Mouse (Mus musculus) CH12.LX (cell line): ENCODE results near the gene Cd83. TPM values are rescaled to one million over a fixed set of nuclear protein-coding genes. Genes with fewer than 3 reads are reported as not detected.

ENCODE experiments used
- DNase-seq: peaks from one replicate; pipeline ENCODE4 v3.0.0-alpha.2; 2013; ENCODE audit errors: extremely low read depth
- H3K27ac ChIP-seq: 2 replicates; pipeline ENCODE4 v1.5.1; 2012; ENCODE audit warnings: low read depth, mild to moderate bottlenecking, control low read depth, moderate library complexity; ENCODE audit not compliant: insufficient read depth
- H3K27me3 ChIP-seq: replicated peaks from 2 replicates; pipeline ENCODE3; 2012; ENCODE audit warnings: inconsistent platforms
- H3K36me3 ChIP-seq, 2 experiments: replicated peaks in 1 of 2; 2 replicates each; pipeline versions ENCODE3 to v1.6.1; 2012; ENCODE audit warnings: inconsistent platforms in 1 of 2, low read length in 1 of 2, mild to moderate bottlenecking in 1 of 2, mixed read lengths in 1 of 2, moderate library complexity in 1 of 2; ENCODE audit not compliant: control insufficient read depth in 1 of 2, insufficient read depth in 1 of 2
- H3K4me1 ChIP-seq, 2 experiments: 2 replicates each; pipeline ENCODE4 v1.6.1; 2012; ENCODE audit warnings: inconsistent platforms in 1 of 2, moderate library complexity in 1 of 2; ENCODE audit not compliant: insufficient read depth in 2 of 2, control insufficient read depth in 1 of 2
- H3K4me2 ChIP-seq: 2 replicates; pipeline ENCODE4 v1.6.1; 2012; ENCODE audit warnings: low read depth, mild to moderate bottlenecking, control low read depth; ENCODE audit not compliant: poor library complexity, insufficient read depth, severe bottlenecking
- H3K4me3 ChIP-seq, 3 experiments: fragments of 150-350 bp in 1 of 3; sonication (generic) in 1 of 3; replicated peaks in 1 of 3; 2 replicates each; pipeline versions ENCODE3 to v1.5.1; 2011 to 2012; ENCODE audit warnings: low read depth in 2 of 3, low read length in 2 of 3, mild to moderate bottlenecking in 2 of 3, moderate library complexity in 2 of 3, control low read depth in 1 of 3, improper control_type of control experiment in 1 of 3, inconsistent platforms in 1 of 3, mixed read lengths in 1 of 3; ENCODE audit not compliant: poor library complexity in 1 of 3
- H3K79me2 ChIP-seq: replicated peaks from 2 replicates; pipeline ENCODE4 v1.6.1; 2012; ENCODE audit warnings: mild to moderate bottlenecking, moderate library complexity; ENCODE audit not compliant: control insufficient read depth, poor library complexity, insufficient read depth, severe bottlenecking; ENCODE audit errors: extremely low read depth
- H3K9ac ChIP-seq: 2 replicates; pipeline ENCODE4 v1.6.1; 2012; ENCODE audit warnings: low read depth, mild to moderate bottlenecking, control low read depth, moderate library complexity; ENCODE audit not compliant: insufficient read depth
- H3K9me3 ChIP-seq: replicated peaks from 2 replicates; pipeline ENCODE3; 2012; ENCODE audit warnings: low read length, inconsistent platforms, mixed read lengths
- BHLHE40 ChIP-seq: IDR thresholded peaks from 2 replicates; pipeline ENCODE4 v1.6.1; 2011; ENCODE audit warnings: mild to moderate bottlenecking, low read depth, low read length, improper control_type of control experiment
- CHD1 ChIP-seq: IDR thresholded peaks from 2 replicates; pipeline ENCODE4 v1.6.1; 2012; ENCODE audit warnings: low read depth, low read length, improper control_type of control experiment, inconsistent platforms
- CHD2 ChIP-seq: IDR thresholded peaks from 2 replicates; pipeline ENCODE4 v1.6.1; 2011; ENCODE audit warnings: low read length, improper control_type of control experiment
- CTCF ChIP-seq, 2 experiments: IDR thresholded peaks in 1 of 2; conservative IDR thresholded peaks in 1 of 2; 2 replicates each; pipeline ENCODE4 v1.5.1; 2011 to 2012; ENCODE audit warnings: low read depth in 2 of 2, low read length in 2 of 2, improper control_type of control experiment in 1 of 2, inconsistent platforms in 1 of 2, mild to moderate bottlenecking in 1 of 2, moderate library complexity in 1 of 2
- E2F4 ChIP-seq: IDR thresholded peaks from 2 replicates; pipeline ENCODE4 v1.6.1; 2011; ENCODE audit warnings: low read depth, low read length, improper control_type of control experiment; ENCODE audit not compliant: insufficient replicate concordance
- ELF1 ChIP-seq: IDR thresholded peaks from 2 replicates; pipeline ENCODE4 v1.6.1; 2014; ENCODE audit warnings: low read depth, mild to moderate bottlenecking, inconsistent platforms, low read length, improper control_type of control experiment
- EP300 ChIP-seq: IDR thresholded peaks from 2 replicates; pipeline ENCODE4 v1.6.1; 2011; ENCODE audit warnings: low read length, improper control_type of control experiment
- ETS1 ChIP-seq: conservative IDR thresholded peaks from 2 replicates; pipeline ENCODE4 v1.6.1; 2012; ENCODE audit warnings: low read depth, mild to moderate bottlenecking, inconsistent platforms, low read length, improper control_type of control experiment, moderate library complexity
- GABPA ChIP-seq: IDR thresholded peaks from 2 replicates; pipeline ENCODE4 v1.6.1; 2012; ENCODE audit warnings: low read depth, low read length, improper control_type of control experiment, inconsistent platforms; ENCODE audit not compliant: insufficient replicate concordance
- HCFC1 ChIP-seq: IDR thresholded peaks from 2 replicates; pipeline ENCODE4 v1.6.1; 2012; ENCODE audit warnings: low read depth, mild to moderate bottlenecking, inconsistent platforms, low read length, improper control_type of control experiment
- IRF4 ChIP-seq: IDR thresholded peaks from 2 replicates; pipeline ENCODE4 v1.6.1; 2014; ENCODE audit warnings: low read depth, mild to moderate bottlenecking, inconsistent platforms, low read length, improper control_type of control experiment
- JUN ChIP-seq: IDR thresholded peaks from 2 replicates; pipeline ENCODE4 v1.6.1; 2011; ENCODE audit warnings: low read depth, mild to moderate bottlenecking, low read length, improper control_type of control experiment, moderate library complexity; ENCODE audit not compliant: insufficient read depth
- JUND ChIP-seq: conservative IDR thresholded peaks from 2 replicates; pipeline ENCODE4 v1.6.1; 2011; ENCODE audit warnings: low read depth, low read length, improper control_type of control experiment
- KAT2A ChIP-seq: IDR thresholded peaks from 2 replicates; pipeline ENCODE4 v1.6.1; 2012; ENCODE audit warnings: low read length, improper control_type of control experiment, inconsistent platforms; ENCODE audit not compliant: insufficient replicate concordance
- MAFK ChIP-seq: IDR thresholded peaks from 2 replicates; pipeline ENCODE4 v1.6.1; 2011; ENCODE audit warnings: low read length, improper control_type of control experiment; ENCODE audit not compliant: insufficient replicate concordance
- MAX ChIP-seq: IDR thresholded peaks from 2 replicates; pipeline ENCODE4 v1.6.1; 2011; ENCODE audit warnings: low read length, improper control_type of control experiment
- MAZ ChIP-seq: IDR thresholded peaks from 2 replicates; pipeline ENCODE4 v1.6.1; 2012; ENCODE audit warnings: low read depth, mild to moderate bottlenecking, inconsistent platforms, low read length, improper control_type of control experiment, moderate library complexity
- MEF2A ChIP-seq: IDR thresholded peaks from 2 replicates; pipeline ENCODE4 v1.6.1; 2014; ENCODE audit warnings: low read depth, mild to moderate bottlenecking, inconsistent platforms, low read length, improper control_type of control experiment, borderline replicate concordance
- MXI1 ChIP-seq: IDR thresholded peaks from 2 replicates; pipeline ENCODE4 v1.6.1; 2011; ENCODE audit warnings: mild to moderate bottlenecking, low read depth, low read length, improper control_type of control experiment
- MYC ChIP-seq: IDR thresholded peaks from 2 replicates; pipeline ENCODE4 v1.6.1; 2011; ENCODE audit warnings: low read depth, mild to moderate bottlenecking, improper control_type of control experiment, low read length
- NELFE ChIP-seq: IDR thresholded peaks from 2 replicates; pipeline ENCODE4 v1.6.1; 2011; ENCODE audit warnings: low read depth, low read length, improper control_type of control experiment
- NRF1 ChIP-seq: IDR thresholded peaks from 2 replicates; pipeline ENCODE4 v1.6.1; 2014; ENCODE audit warnings: low read depth, mild to moderate bottlenecking, inconsistent platforms, low read length, improper control_type of control experiment, moderate library complexity
- PAX5 ChIP-seq: IDR thresholded peaks from 2 replicates; pipeline ENCODE4 v1.6.1; 2012; ENCODE audit warnings: low read length, inconsistent platforms, mixed read lengths
- POLR2A ChIP-seq: IDR thresholded peaks from 2 replicates; pipeline ENCODE4 v1.6.1; 2011; ENCODE audit warnings: low read depth, mild to moderate bottlenecking, improper control_type of control experiment, low read length
- POLR2AphosphoS2 ChIP-seq: IDR thresholded peaks from 2 replicates; pipeline ENCODE4 v1.6.1; 2011; ENCODE audit warnings: low read depth, low read length, improper control_type of control experiment
- RAD21 ChIP-seq: IDR thresholded peaks from 2 replicates; pipeline ENCODE4 v1.6.1; 2011; ENCODE audit warnings: low read depth, mild to moderate bottlenecking, low read length, improper control_type of control experiment, moderate library complexity
- RCOR1 ChIP-seq: conservative IDR thresholded peaks from 2 replicates; pipeline ENCODE4 v1.6.1; 2012; ENCODE audit warnings: low read depth, mild to moderate bottlenecking, inconsistent platforms, low read length, improper control_type of control experiment
- SIN3A ChIP-seq: IDR thresholded peaks from 2 replicates; pipeline ENCODE4 v1.6.1; 2012; ENCODE audit warnings: low read length, improper control_type of control experiment, inconsistent platforms
- SMC3 ChIP-seq: IDR thresholded peaks from 2 replicates; pipeline ENCODE4 v1.6.1; 2011; ENCODE audit warnings: low read depth, low read length, improper control_type of control experiment
- TBP ChIP-seq: conservative IDR thresholded peaks from 2 replicates; pipeline ENCODE4 v1.6.1; 2011; ENCODE audit warnings: low read depth, low read length, improper control_type of control experiment
- TCF12 ChIP-seq: IDR thresholded peaks from 2 replicates; pipeline ENCODE4 v1.6.1; 2014; ENCODE audit warnings: low read depth, mild to moderate bottlenecking, inconsistent platforms, low read length, improper control_type of control experiment
- UBTF ChIP-seq: IDR thresholded peaks from 2 replicates; pipeline ENCODE4 v1.6.1; 2012; ENCODE audit warnings: low read depth, mild to moderate bottlenecking, inconsistent platforms, low read length, improper control_type of control experiment, moderate library complexity
- USF1 ChIP-seq: IDR thresholded peaks from 2 replicates; pipeline ENCODE4 v1.6.1; 2014; ENCODE audit warnings: low read depth, mild to moderate bottlenecking, inconsistent platforms, low read length, improper control_type of control experiment
- USF2 ChIP-seq: conservative IDR thresholded peaks from 2 replicates; pipeline ENCODE4 v1.6.1; 2011; ENCODE audit warnings: low read depth, low read length, improper control_type of control experiment
- ZC3H11A ChIP-seq: IDR thresholded peaks from 2 replicates; pipeline ENCODE4 v1.6.1; 2012; ENCODE audit warnings: low read depth, mild to moderate bottlenecking, inconsistent platforms, low read length, improper control_type of control experiment
- ZKSCAN1 ChIP-seq: IDR thresholded peaks from 2 replicates; pipeline ENCODE4 v1.6.1; 2012; ENCODE audit warnings: low read depth, inconsistent platforms, low read length, improper control_type of control experiment, borderline replicate concordance
- ZMIZ1 ChIP-seq: IDR thresholded peaks from 2 replicates; pipeline ENCODE4 v1.6.1; 2012; ENCODE audit warnings: low read depth, mild to moderate bottlenecking, inconsistent platforms, low read length, improper control_type of control experiment
- ZNF384 ChIP-seq: IDR thresholded peaks from 2 replicates; pipeline ENCODE4 v1.6.1; 2012; ENCODE audit warnings: low read depth, low read length, improper control_type of control experiment, inconsistent platforms
- dilution Hi-C: fragments of 300-500 bp; cut with MboI; formaldehyde crosslinking; loops from 2 replicates; pipeline ENCODE4 v1.14.3; 2020; ENCODE audit warnings: low sequenced_read_pairs; ENCODE audit not compliant: extremely low pct_unique_long_range_greater_than_20kb, extremely low pct_ligation_motif_present
- in situ Hi-C: fragments of 300-500 bp; cut with MboI; formaldehyde crosslinking; loops from 3 replicates; pipeline ENCODE4 v1.14.3; 2019; ENCODE audit warnings: low sequenced_read_pairs, low pct_ligation_motif_present, low pct_unique_long_range_greater_than_20kb, mixed read lengths
- polyA plus RNA-seq: library from polyadenylated mRNA; unstranded; fragments of >175 nt; gene quantifications from 2 replicates; pipeline ENCODE4 v1.2.1, GENCODE M21; 2012; ENCODE audit warnings: low read depth; ENCODE audit not compliant: insufficient read length
- total RNA-seq, 2 experiments: library from RNA; depleted of rRNA; stranded (reverse); fragments of 300-350 nt in 1 of 2; fragments of >200 nt in 1 of 2; gene quantifications; 2 replicates each; pipeline ENCODE4 v1.2.3; 2012 to 2014

Cd83 gene
- total and polyA plus RNA-seq, 3 experiments: 109 to 298 (median 129) TPM

- Histone ChIP-seq H3K27ac (peak overlapping the region; percentile 98), H3K4me3 (peak overlapping the region in 2 of 3 experiments; percentile 21 to 53), H3K79me2 (peaks cover 3% of the 10 kb centered on the region; the same call in 1 of the 2 replicates), H3K27me3 (no peaks in the 10 kb centered on the region), H3K36me3 (no peaks in the 10 kb centered on the region), H3K4me1 (peaks cover 50 to 89% of the 10 kb centered on the region in 2 experiments), H3K4me2 (peak overlapping the region; percentile 82), H3K9ac (peak overlapping the region; percentile 64), H3K9me3 (no peaks in the 10 kb centered on the region)
- in situ Hi-C loops: no loop called here
- dilution Hi-C loops: no loop called here
- 0 out of 2 replicates have a peak, but pooled peaks have one; percentile 12 for TF ChIP-seq MXI1
- no peak for TF ChIP-seq USF2
- TF ChIP-seq JUND: peak; percentile 42; the same call in 1 of the 2 replicates
- no peak; the same call in 1 of the 2 replicates for TF ChIP-seq EP300
- TF ChIP-seq CHD1: no peak
- TF ChIP-seq UBTF: 0 out of 2 replicates have a peak, but pooled peaks have one; percentile 59
- no peak for TF ChIP-seq ZMIZ1
- TF ChIP-seq ZC3H11A: no peak
- 0 out of 2 replicates have a peak, but pooled peaks have one; percentile 18 for TF ChIP-seq MAFK
- no peak; the same call in 1 of the 2 replicates for TF ChIP-seq MAX
- no peak for TF ChIP-seq ZKSCAN1
- peak; percentile 34; the same call in 1 of the 2 replicates for TF ChIP-seq ETS1
- no peak for TF ChIP-seq NRF1
- peak; percentile 43 for TF ChIP-seq TCF12
- no peak for TF ChIP-seq E2F4
- TF ChIP-seq POLR2AphosphoS2: no peak
- no peak for TF ChIP-seq CTCF (conservative IDR thresholded peaks at IDR 0.05 in 1 of 2, IDR thresholded peaks at IDR 0.05 in 1 of 2; ENCODE audit: low read depth in 2 of 2, low read length in 2 of 2)
- peak; percentile 35; the same call in 1 of the 2 replicates for TF ChIP-seq POLR2A
- peak; percentile 92; the same call in 1 of the 2 replicates for TF ChIP-seq BHLHE40
- 0 out of 2 replicates have a peak, but pooled peaks have one; percentile 16 for TF ChIP-seq HCFC1
- TF ChIP-seq PAX5: no peak
- TF ChIP-seq SIN3A: no peak; the same call in 1 of the 2 replicates
- 0 out of 2 replicates have a peak, but pooled peaks have one; percentile 12 for TF ChIP-seq TBP
- TF ChIP-seq USF1: no peak
- TF ChIP-seq IRF4: peak; percentile 77
- TF ChIP-seq GABPA: no peak
- TF ChIP-seq JUN: no peak
- TF ChIP-seq ELF1: no peak
- no peak for TF ChIP-seq KAT2A
- no peak for TF ChIP-seq RCOR1
- TF ChIP-seq RAD21: no peak; the same call in none of the 2 replicates
- TF ChIP-seq CHD2: no peak; the same call in none of the 2 replicates
- no peak for TF ChIP-seq NELFE
- no peak; the same call in 1 of the 2 replicates for TF ChIP-seq SMC3
- TF ChIP-seq MEF2A: peak; percentile 90
- TF ChIP-seq MYC: peak; percentile 89
- TF ChIP-seq ZNF384: no peak
- TF ChIP-seq MAZ: no peak
- DNase-seq: peak; percentile 89
Measured at GRCm38 (mm10) chr13:43774605-43775426, 9.8 kb upstream of the Cd83 start.
